Mouse (Mus musculus) liver, adult 2 months (tissue): ENCODE results near the gene Megf11.

Experiments used
- CTCF ChIP-seq: fragments of 200-500 bp; IDR thresholded peaks from 2 replicates; pipeline ENCODE4 v1.5.1; 2011; ENCODE audit warnings: low read depth, low read length, control low read depth
- POLR2A ChIP-seq: fragments of 200-500 bp; IDR thresholded peaks from 2 replicates; pipeline ENCODE4 v1.6.1; 2011; ENCODE audit warnings: low read length, control low read depth; ENCODE audit not compliant: insufficient read depth; ENCODE audit errors: extremely low read depth

DNA sequence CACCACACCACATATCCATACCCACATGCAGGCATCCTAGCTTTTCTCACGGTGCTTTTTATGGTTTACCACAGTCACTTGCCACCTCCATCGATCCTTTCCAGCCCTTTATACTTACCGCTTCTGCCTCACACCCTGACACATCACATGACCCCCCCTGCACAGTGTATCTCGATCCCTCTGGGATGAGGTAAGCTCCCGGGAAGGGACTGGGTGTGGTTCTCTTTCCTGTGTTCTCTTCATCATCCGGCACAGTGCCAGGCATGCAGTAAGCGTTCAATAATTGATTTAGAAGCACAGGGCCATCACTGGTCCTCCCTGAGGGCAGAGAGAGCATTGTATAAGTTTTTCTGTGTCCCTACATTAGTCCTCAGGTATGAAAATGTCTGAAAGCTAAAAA, 15.6 kb upstream of the Megf11 start:
- no peak for TF ChIP-seq POLR2A
- no peak for TF ChIP-seq CTCF
